Mouse (Mus musculus): ENCODE measurements at regions not wholly inside any gene's neighbourhood (a gene's known extent, or its start where the extent isn't known, plus 50 kb on each side); places are given as distances from the start of the nearest gene placed in this dataset.
"Not testable (repeated sequence)": the region's sequence is repeated elsewhere in the genome, so short reads cannot be mapped to it uniquely, and the experiment has no call there.

- TF ChIP-seq EP300 (IDR thresholded peaks at IDR 0.05; ENCODE audit: insufficient read depth, low read depth, low read length) (no peak), POLR2A (IDR thresholded peaks at IDR 0.05; ENCODE audit: insufficient read depth, low read length) (no peak), CTCF (IDR thresholded peaks at IDR 0.05; ENCODE audit: low read depth, low read length) (no peak)
- Histone ChIP-seq H3K4me3 (ENCODE audit: low read depth, low read length) (no peak overlapping the region), H3K27me3 (ENCODE audit: control insufficient read depth, insufficient read depth, low read length, poor library complexity, severe bottlenecking) (no peaks in the 10 kb centered on the region), H3K4me1 (ENCODE audit: control insufficient read depth, insufficient read depth, low read length) (no peaks in the 10 kb centered on the region), H3K9me3 (replicated peaks; ENCODE audit: control insufficient read depth, insufficient read depth, low read length, poor library complexity, severe bottlenecking) (no peaks in the 10 kb centered on the region), H3K9ac (ENCODE audit: low read depth, poor library complexity, severe bottlenecking) (no peak overlapping the region), H3K36me3 (ENCODE audit: control insufficient read depth, insufficient read depth, low read length, poor library complexity, severe bottlenecking) (no peaks in the 10 kb centered on the region), H3K27ac (ENCODE audit: insufficient read depth, low read length) (no peak overlapping the region)
Observed at GRCm38 (mm10) chr17:91286875-91287274, 194.0 kb upstream of the Nrxn1 start.

- 0 out of 2 replicates have a peak, but pooled peaks have one; percentile 12 for TF ChIP-seq EP300 (IDR thresholded peaks at IDR 0.05; ENCODE audit: insufficient read depth, low read depth, low read length)
- no peak for TF ChIP-seq POLR2A (IDR thresholded peaks at IDR 0.05; ENCODE audit: insufficient read depth, low read length)
- H3K4me1 ChIP-seq (ENCODE audit: control insufficient read depth, insufficient read depth, low read length), result no peaks in the 10 kb centered on the region
- H3K27ac ChIP-seq (ENCODE audit: insufficient read depth, low read length), result peak overlapping the region; percentile 71; the same call in 1 of the 2 replicates
Observed at GRCm38 (mm10) chr17:91274378-91274777, 181.5 kb upstream of the Nrxn1 start.

DNA sequence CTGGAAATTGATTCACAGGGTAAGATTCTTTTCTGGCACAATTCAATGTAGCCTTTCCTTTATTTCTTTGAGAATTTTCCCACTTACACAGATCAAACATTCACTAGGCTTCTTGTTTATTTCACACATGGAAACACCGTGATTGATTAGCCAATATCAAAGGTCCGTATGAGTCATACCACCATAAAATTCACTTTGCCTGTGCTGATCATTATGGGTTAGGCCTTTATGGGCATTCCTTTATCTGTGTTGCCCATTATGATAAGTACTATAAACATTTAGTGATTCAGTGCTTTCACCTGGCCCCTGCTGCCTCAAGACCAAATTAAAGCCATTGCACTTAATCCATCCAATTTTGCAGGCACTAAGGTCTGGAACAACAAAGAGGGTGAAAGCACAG is 145.8 kb upstream of the Nrxn1 start:
- H3K9ac ChIP-seq (ENCODE audit: low read depth, poor library complexity, severe bottlenecking), result no peak overlapping the region
- no peaks in the 10 kb centered on the region for H3K27me3 ChIP-seq (ENCODE audit: control insufficient read depth, insufficient read depth, low read length, poor library complexity, severe bottlenecking)
- no peak overlapping the region for H3K4me3 ChIP-seq (ENCODE audit: low read depth, low read length)
- H3K27ac ChIP-seq (ENCODE audit: insufficient read depth, low read length), result no peak overlapping the region
- no peaks in the 10 kb centered on the region for H3K4me1 ChIP-seq (ENCODE audit: control insufficient read depth, insufficient read depth, low read length)
- H3K9me3 ChIP-seq (replicated peaks; ENCODE audit: control insufficient read depth, insufficient read depth, low read length, poor library complexity, severe bottlenecking), result no peaks in the 10 kb centered on the region
- no peaks in the 10 kb centered on the region for H3K36me3 ChIP-seq (ENCODE audit: control insufficient read depth, insufficient read depth, low read length, poor library complexity, severe bottlenecking)
- no peak for TF ChIP-seq EP300 (IDR thresholded peaks at IDR 0.05; ENCODE audit: insufficient read depth, low read depth, low read length)
- TF ChIP-seq CTCF (IDR thresholded peaks at IDR 0.05; ENCODE audit: low read depth, low read length), result no peak
- TF ChIP-seq POLR2A (IDR thresholded peaks at IDR 0.05; ENCODE audit: insufficient read depth, low read length), result no peak

More at GRCm38 (mm10) chr17:91274378-91274777, 181.5 kb upstream of the Nrxn1 start:
- Histone ChIP-seq H3K9me3 (replicated peaks; ENCODE audit: control insufficient read depth, insufficient read depth, low read length, poor library complexity, severe bottlenecking) (peaks cover 22% of the 10 kb centered on the region), H3K27me3 (ENCODE audit: control insufficient read depth, insufficient read depth, low read length, poor library complexity, severe bottlenecking) (no peaks in the 10 kb centered on the region), H3K9ac (ENCODE audit: low read depth, poor library complexity, severe bottlenecking) (no peak overlapping the region), H3K4me3 (ENCODE audit: low read depth, low read length) (no peak overlapping the region), H3K36me3 (ENCODE audit: control insufficient read depth, insufficient read depth, low read length, poor library complexity, severe bottlenecking) (no peaks in the 10 kb centered on the region; the same call in 1 of the 2 replicates)

GRCm38 (mm10) chr17:91236653-91237052 is 143.8 kb upstream of the Nrxn1 start:
- H3K27ac ChIP-seq (ENCODE audit: insufficient read depth, low read length); H3K4me3 ChIP-seq (ENCODE audit: low read depth, low read length); H3K27me3 ChIP-seq (ENCODE audit: control insufficient read depth, insufficient read depth, low read length, poor library complexity, severe bottlenecking); H3K4me1 ChIP-seq (ENCODE audit: control insufficient read depth, insufficient read depth, low read length); H3K36me3 ChIP-seq (ENCODE audit: control insufficient read depth, insufficient read depth, low read length, poor library complexity, severe bottlenecking); H3K9me3 ChIP-seq (replicated peaks; ENCODE audit: control insufficient read depth, insufficient read depth, low read length, poor library complexity, severe bottlenecking); H3K9ac ChIP-seq (ENCODE audit: low read depth, poor library complexity, severe bottlenecking): not testable (repeated sequence)

DNA sequence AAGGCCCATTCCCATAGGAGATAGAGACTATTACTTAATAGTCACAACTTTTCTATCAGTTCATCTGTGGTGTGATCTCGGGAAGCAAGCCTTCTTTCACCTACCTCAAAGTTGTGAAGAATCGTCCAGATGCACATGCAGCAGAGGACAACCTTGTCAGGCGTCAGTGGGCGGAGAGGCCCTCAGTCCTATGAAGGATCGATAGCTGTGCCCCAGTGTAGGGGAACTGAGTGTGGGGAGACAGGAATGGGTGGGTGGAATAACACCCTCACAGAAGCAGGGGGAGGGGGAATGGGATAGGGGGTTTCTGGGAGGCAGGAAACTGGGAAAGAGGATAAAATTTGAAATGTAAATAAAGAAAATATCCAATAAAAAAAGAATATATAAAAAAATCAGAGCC is 133.5 kb upstream of the Nrxn1 start:
- Histone ChIP-seq H3K4me3 (ENCODE audit: low read depth, low read length) (no peak overlapping the region), H3K27me3 (ENCODE audit: control insufficient read depth, insufficient read depth, low read length, poor library complexity, severe bottlenecking) (no peaks in the 10 kb centered on the region), H3K36me3 (ENCODE audit: control insufficient read depth, insufficient read depth, low read length, poor library complexity, severe bottlenecking) (no peaks in the 10 kb centered on the region), H3K4me1 (ENCODE audit: control insufficient read depth, insufficient read depth, low read length) (no peaks in the 10 kb centered on the region), H3K9me3 (replicated peaks; ENCODE audit: control insufficient read depth, insufficient read depth, low read length, poor library complexity, severe bottlenecking) (no peaks in the 10 kb centered on the region), H3K9ac (ENCODE audit: low read depth, poor library complexity, severe bottlenecking) (no peak overlapping the region), H3K27ac (ENCODE audit: insufficient read depth, low read length) (no peak overlapping the region)
- TF ChIP-seq CTCF (IDR thresholded peaks at IDR 0.05; ENCODE audit: low read depth, low read length) (no peak), EP300 (IDR thresholded peaks at IDR 0.05; ENCODE audit: insufficient read depth, low read depth, low read length) (no peak), POLR2A (IDR thresholded peaks at IDR 0.05; ENCODE audit: insufficient read depth, low read length) (no peak)

GRCm38 (mm10) chr17:91225916-91226315 is 133.0 kb upstream of the Nrxn1 start:
- Histone ChIP-seq H3K36me3 (ENCODE audit: control insufficient read depth, insufficient read depth, low read length, poor library complexity, severe bottlenecking) (no peaks in the 10 kb centered on the region), H3K4me3 (ENCODE audit: low read depth, low read length) (no peak overlapping the region), H3K27me3 (ENCODE audit: control insufficient read depth, insufficient read depth, low read length, poor library complexity, severe bottlenecking) (no peaks in the 10 kb centered on the region), H3K9ac (ENCODE audit: low read depth, poor library complexity, severe bottlenecking) (no peak overlapping the region), H3K9me3 (replicated peaks; ENCODE audit: control insufficient read depth, insufficient read depth, low read length, poor library complexity, severe bottlenecking) (no peaks in the 10 kb centered on the region), H3K4me1 (ENCODE audit: control insufficient read depth, insufficient read depth, low read length) (no peaks in the 10 kb centered on the region), H3K27ac (ENCODE audit: insufficient read depth, low read length) (no peak overlapping the region)
- TF ChIP-seq POLR2A (IDR thresholded peaks at IDR 0.05; ENCODE audit: insufficient read depth, low read length) (no peak), CTCF (IDR thresholded peaks at IDR 0.05; ENCODE audit: low read depth, low read length) (no peak), EP300 (IDR thresholded peaks at IDR 0.05; ENCODE audit: insufficient read depth, low read depth, low read length) (no peak)
